Mouse (Mus musculus) kidney, postnatal 0 days (tissue): ENCODE data around the gene Nrxn3. TPM values are rescaled to one million over a fixed set of nuclear protein-coding genes. Genes with fewer than 3 reads are reported as not detected.
A peak's percentile ranks its signal among the peaks of the same experiment; 100 is the strongest.

Experiments
- ATAC-seq: fragments of 200-750 bp; cut with Nextera tagmentation; replicated peaks from 2 replicates; pipeline ENCODE4 v1.8.0; 2017; ENCODE audit warnings: low read depth, moderate number of reproducible peaks, moderate TSS enrichment, moderate library complexity; ENCODE audit not compliant: low FRiP score
- DNase-seq: peaks from one replicate; pipeline ENCODE4 v3.0.0-alpha.2; 2016; ENCODE audit warnings: low spot score
- H3K27ac ChIP-seq: fragments of 300-500 bp; sonication (generic); 2 replicates; pipeline ENCODE4 v1.5.1; 2014; ENCODE audit warnings: mild to moderate bottlenecking
- H3K27me3 ChIP-seq: fragments of 300-500 bp; sonication (generic); 2 replicates; pipeline ENCODE4 v1.6.1; 2014; ENCODE audit warnings: low read length, mixed read lengths; ENCODE audit not compliant: insufficient read depth
- H3K36me3 ChIP-seq: fragments of 300-500 bp; sonication (generic); 2 replicates; pipeline ENCODE4 v1.6.1; 2014; ENCODE audit warnings: low read length, mixed read lengths; ENCODE audit not compliant: insufficient read depth
- H3K4me1 ChIP-seq: fragments of 300-500 bp; sonication (generic); replicated peaks from 2 replicates; pipeline ENCODE4 v1.6.1; 2014; ENCODE audit warnings: antibody characterized with exemption, low read length, mixed read lengths; ENCODE audit not compliant: insufficient read depth
- H3K4me2 ChIP-seq: fragments of 300-500 bp; sonication (generic); 2 replicates; pipeline ENCODE4 v1.6.1; 2014; ENCODE audit warnings: mild to moderate bottlenecking, low read length, moderate library complexity, mixed read lengths
- H3K4me3 ChIP-seq: fragments of 300-500 bp; sonication (generic); replicated peaks from 2 replicates; pipeline ENCODE4 v1.5.1; 2014; ENCODE audit warnings: low read depth, low read length
- H3K9ac ChIP-seq: fragments of 300-500 bp; sonication (generic); 2 replicates; pipeline ENCODE4 v1.6.1; 2014; ENCODE audit warnings: low read depth, low read length
- H3K9me3 ChIP-seq: fragments of 300-500 bp; sonication (generic); replicated peaks from 2 replicates; pipeline ENCODE4 v1.6.1; 2016; ENCODE audit warnings: low read length, inconsistent platforms, mixed read lengths
- CTCF ChIP-seq: IDR thresholded peaks from 2 replicates; pipeline ENCODE4 v1.5.1; 2016; ENCODE audit warnings: antibody characterized with exemption, low read depth, mild to moderate bottlenecking, moderate library complexity
- WGBS: fragments of 180-500 bp; shearing (Covaris S2); extraction: QIAGEN DNeasy Blood & Tissue Kit; methylation state at CpG from one replicate; pipeline ENCODE4 v1.1.7; 2014; 5-methylcytosine and 5-hydroxymethylcytosine counted together
- polyA plus RNA-seq: library from polyadenylated mRNA; unstranded; fragments of >200 nt; fragmentation: Nextera tagmentation; extraction: Ambion mirVana; gene quantifications from 2 replicates; pipeline ENCODE4 v1.2.1, GENCODE M21; 2015

Gene Nrxn3
- polyA plus RNA-seq, 1 experiment from 2014 or later: 3.0 TPM

DNA sequence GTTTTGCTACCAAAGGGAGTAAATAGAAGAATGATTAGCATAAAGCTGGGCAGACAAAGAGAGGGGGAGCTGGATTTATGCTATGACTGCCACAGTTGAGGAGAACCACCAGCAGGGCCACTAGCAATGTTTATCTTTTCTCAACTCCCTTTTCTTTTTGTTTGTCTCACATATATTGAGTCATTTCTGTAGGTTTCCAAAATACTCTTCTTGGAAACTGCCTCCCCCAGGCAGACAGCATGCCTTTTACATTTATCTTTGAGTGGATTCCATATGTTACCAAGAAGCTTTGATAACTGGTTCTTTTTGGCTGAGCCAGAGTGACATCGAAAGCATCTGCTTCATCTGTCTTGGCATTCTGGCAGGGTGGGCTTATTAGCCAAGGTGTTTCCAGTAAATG lies 587.5 kb downstream of the Nrxn3 start:
- WGBS: 90% methylated on average over 1 of the region's 1 CpGs
- DNase-seq (no peak), ATAC-seq (no peak)
- Histone ChIP-seq H3K9me3 (no peaks in the 10 kb centered on the region), H3K27ac (no peak overlapping the region), H3K4me2 (no peak overlapping the region), H3K36me3 (no peaks in the 10 kb centered on the region), H3K27me3 (no peaks in the 10 kb centered on the region), H3K4me1 (no peaks in the 10 kb centered on the region), H3K9ac (no peak overlapping the region), H3K4me3 (no peak overlapping the region)
- no peak for TF ChIP-seq CTCF

DNA sequence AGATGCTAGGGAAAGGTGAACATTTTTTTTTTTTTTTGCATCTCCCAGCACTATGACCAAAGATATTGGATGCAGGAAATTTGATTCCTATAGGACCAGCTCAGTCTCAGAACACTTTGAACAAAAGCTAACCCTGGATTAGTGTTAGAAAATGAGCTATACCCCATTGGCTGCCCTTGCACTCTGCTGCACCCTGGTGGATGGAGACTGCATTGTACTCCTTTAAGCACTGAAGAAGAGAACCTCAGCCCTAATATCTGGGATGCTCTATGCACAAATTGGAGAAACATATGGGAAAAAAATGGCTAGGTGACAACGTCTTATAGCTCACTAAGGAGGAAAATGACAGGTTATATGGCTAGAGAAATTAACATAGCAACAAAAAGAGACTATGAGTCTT lies 589.9 kb downstream of the Nrxn3 start:
- TF ChIP-seq CTCF: peak; percentile 68
- Histone ChIP-seq H3K27me3 (no peaks in the 10 kb centered on the region), H3K9me3 (no peaks in the 10 kb centered on the region), H3K4me2 (no peak overlapping the region), H3K27ac (no peak overlapping the region), H3K9ac (no peak overlapping the region), H3K4me1 (no peaks in the 10 kb centered on the region), H3K36me3 (no peaks in the 10 kb centered on the region), H3K4me3 (no peak overlapping the region)
- 46% methylated on average over 1 of the region's 1 CpGs for WGBS
- ATAC-seq (no peak), DNase-seq (peak; percentile 7)

DNA sequence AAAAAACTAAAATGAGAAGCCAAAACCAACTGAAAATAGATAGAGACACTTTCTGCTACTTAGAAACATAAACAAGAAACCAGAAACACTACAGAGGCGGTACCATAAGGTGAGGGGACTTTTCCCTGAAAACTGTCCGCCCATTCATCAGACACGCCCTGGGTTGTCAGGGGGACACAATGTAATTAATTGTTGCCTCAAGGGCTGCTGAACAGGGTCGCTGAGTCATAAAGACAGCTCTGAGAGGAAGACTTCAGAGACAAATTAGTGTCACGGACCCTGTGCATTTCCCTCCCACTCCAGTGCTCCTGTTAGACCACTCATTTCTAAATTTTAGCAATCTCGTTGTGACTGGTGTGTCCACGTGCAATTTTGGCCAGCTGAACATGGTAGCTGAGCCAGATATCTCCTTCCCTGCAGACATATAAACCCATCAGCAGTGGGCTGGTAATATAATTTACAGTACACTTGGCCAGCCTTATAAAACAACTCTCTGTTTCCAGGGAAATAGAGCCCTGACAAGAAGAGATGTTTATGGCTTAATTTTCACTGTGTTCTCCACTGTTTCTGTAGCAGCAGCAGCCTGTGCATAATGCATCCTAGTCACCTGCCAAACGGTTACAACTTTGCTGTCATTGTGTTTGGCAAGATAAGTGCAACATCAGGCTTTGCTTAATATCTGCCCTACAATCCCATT lies 603.3 kb downstream of the Nrxn3 start:
- ATAC-seq (no peak), DNase-seq (peak; percentile 43)
- 17% methylated on average over 8 of the region's 8 CpGs for WGBS
- Histone ChIP-seq H3K4me2 (no peak overlapping the region), H3K4me3 (no peak overlapping the region), H3K9ac (no peak overlapping the region), H3K36me3 (no peaks in the 10 kb centered on the region), H3K9me3 (no peaks in the 10 kb centered on the region), H3K4me1 (no peaks in the 10 kb centered on the region), H3K27ac (no peak overlapping the region), H3K27me3 (no peaks in the 10 kb centered on the region)
- no peak for TF ChIP-seq CTCF

DNA sequence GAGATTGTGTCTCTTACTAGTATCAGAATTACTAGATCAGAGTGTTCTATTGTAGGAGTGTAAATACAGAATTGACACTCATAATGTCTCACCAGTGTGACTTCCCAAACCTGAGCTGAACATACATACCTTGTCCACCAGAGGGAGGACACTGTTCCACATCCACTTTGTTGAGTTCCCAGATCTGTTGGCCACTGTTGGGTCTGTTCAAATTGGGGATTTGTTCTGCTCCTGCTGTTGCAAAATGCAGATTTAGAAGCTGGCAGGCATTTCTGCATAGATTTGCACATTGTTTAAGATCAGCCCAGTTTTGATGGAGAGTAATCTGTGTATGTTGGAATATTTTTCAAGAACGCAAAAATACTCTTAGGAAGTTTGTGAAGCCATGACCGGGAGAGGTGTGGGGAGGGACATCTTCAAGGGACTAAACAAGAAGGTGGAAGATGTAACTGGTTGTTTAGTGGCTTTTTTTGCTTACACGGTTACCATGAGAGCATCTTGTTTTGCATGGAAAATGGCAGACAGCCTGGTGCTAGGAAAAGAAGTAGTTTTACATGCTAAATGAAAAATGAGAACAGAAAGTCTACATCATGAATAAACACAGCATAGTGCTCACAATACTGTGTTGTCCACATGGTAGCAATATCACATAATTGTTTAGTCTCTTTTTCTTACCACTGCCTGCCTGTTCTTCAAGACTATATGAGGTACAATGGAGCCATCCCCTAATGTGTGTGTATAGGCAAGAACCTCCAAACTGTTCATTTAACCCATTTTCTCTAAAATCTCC lies 609.0 kb downstream of the Nrxn3 start:
- no peak for ATAC-seq
- Histone ChIP-seq H3K9ac (no peak overlapping the region), H3K27me3 (no peaks in the 10 kb centered on the region), H3K4me2 (no peak overlapping the region), H3K9me3 (no peaks in the 10 kb centered on the region), H3K4me3 (no peak overlapping the region), H3K4me1 (no peaks in the 10 kb centered on the region), H3K36me3 (no peaks in the 10 kb centered on the region), H3K27ac (no peak overlapping the region)
- peak; percentile 11 for DNase-seq
- TF ChIP-seq CTCF: peak; percentile 58
- WGBS: 92% methylated on average over 3 of the region's 3 CpGs

DNA sequence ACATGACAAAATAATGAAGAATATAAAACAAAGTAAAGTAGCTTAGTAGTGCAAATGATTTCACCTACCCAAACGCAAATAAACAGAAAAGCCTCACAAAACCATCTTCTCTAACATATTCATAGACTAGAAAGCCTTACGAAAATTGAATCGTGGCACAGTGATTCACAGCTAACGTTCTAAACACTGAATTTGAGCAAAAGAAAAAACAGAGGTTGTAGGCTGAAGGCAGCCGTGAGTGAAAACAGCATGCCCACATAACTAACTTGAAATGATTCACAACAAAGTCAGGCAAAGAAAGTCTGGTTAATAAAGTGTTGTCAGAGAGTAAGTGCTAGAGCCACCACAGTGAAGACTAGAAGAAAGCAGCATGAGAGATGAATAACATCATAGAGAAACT lies 610.8 kb downstream of the Nrxn3 start:
- no peak overlapping the region for H3K4me2 ChIP-seq
- no peaks in the 10 kb centered on the region for H3K27me3 ChIP-seq
- no peak overlapping the region for H3K4me3 ChIP-seq
- H3K9me3 ChIP-seq: no peaks in the 10 kb centered on the region
- DNase-seq: no peak
- H3K36me3 ChIP-seq: no peaks in the 10 kb centered on the region
- no peak for TF ChIP-seq CTCF
- H3K4me1 ChIP-seq: no peaks in the 10 kb centered on the region
- ATAC-seq: no peak
- no peak overlapping the region for H3K27ac ChIP-seq
- H3K9ac ChIP-seq: no peak overlapping the region
- 82% methylated on average over 5 of the region's 5 CpGs for WGBS

DNA sequence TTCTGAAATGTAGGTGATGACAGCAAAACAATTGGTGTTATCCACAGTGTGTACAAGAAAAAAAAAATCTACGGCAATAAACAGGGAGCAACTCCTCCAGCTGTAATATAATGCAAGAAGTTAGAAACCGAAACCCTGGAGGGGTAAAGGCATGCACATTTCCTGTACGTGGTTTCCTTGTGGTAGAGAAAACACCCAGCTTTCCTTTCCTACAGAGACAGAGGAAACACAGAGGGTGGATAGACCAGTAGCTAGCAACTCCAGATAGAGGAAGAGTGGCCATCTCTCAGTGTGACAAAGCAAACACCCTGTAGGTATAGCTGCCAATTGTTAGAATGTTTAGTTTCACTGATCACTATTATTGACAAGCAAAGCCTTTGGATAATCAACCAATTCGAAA lies 642.2 kb downstream of the Nrxn3 start:
- no peak overlapping the region for H3K4me2 ChIP-seq
- 33% methylated on average over 4 of the region's 4 CpGs for WGBS
- ATAC-seq (no peak), DNase-seq (no peak)
- no peak for TF ChIP-seq CTCF
- H3K4me1 ChIP-seq: no peaks in the 10 kb centered on the region
- no peaks in the 10 kb centered on the region for H3K27me3 ChIP-seq
- H3K9ac ChIP-seq: no peak overlapping the region
- no peak overlapping the region for H3K4me3 ChIP-seq
- H3K36me3 ChIP-seq: no peaks in the 10 kb centered on the region
- no peaks in the 10 kb centered on the region for H3K9me3 ChIP-seq
- no peak overlapping the region for H3K27ac ChIP-seq
